Mouse (Mus musculus): ENCODE data around the gene Nlrx1.

The Nlrx1 gene

DNA sequence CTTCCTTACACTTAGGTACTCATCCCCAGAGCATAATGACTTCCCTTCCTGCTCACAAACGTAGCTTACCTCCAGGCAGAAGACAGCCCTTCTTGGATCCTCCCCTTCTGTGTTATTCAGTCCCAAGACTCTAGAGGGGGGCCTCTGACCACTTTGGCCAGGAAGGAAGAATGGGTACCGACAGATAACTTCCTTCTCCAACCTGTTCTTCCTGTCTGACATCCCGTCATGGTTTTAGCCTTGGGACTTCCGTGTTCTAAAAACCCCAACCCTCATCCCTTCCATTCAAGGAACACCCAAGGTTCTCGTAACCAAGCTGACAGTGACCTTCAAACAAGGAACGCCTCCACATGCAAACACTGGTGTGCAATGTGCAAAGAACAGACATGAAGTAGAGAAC, at the start of gene Nlrx1:
TSS of gene Nlrx1 (minus strand) at position 168 of the 400 bp plus-strand sequence.
- in situ Hi-C loops (cut with MboI) = no loop called here

GRCm38 (mm10) chr9:44317452-44317851, 49.1 kb upstream of the Nlrx1 start:
- in situ Hi-C loops (cut with MboI) = no loop called here

GRCm38 (mm10) chr9:44314910-44315309, 46.5 kb upstream of the Nlrx1 start:
- in situ Hi-C loops (cut with MboI) = no loop called here

DNA sequence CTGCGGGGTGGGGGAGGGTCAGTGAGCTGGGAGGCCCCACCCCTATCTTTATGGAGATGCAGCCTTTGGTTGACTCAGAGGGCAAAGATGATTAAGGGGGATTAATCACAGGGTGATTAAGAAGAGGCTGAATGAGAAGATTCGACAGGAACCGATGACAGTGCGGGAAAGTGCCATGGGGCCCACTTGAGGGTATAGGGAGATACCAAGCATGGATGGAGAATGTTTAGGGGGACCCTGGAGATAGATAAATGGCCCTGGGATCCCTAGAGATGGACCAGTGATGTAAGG, 45.8 kb upstream of the Nlrx1 start:
- in situ Hi-C loops (cut with MboI) = no loop called here

- in situ Hi-C loops (cut with MboI) = no loop called here
Measured at GRCm38 (mm10) chr9:44313476-44314256, 45.3 kb upstream of the Nlrx1 start.

DNA sequence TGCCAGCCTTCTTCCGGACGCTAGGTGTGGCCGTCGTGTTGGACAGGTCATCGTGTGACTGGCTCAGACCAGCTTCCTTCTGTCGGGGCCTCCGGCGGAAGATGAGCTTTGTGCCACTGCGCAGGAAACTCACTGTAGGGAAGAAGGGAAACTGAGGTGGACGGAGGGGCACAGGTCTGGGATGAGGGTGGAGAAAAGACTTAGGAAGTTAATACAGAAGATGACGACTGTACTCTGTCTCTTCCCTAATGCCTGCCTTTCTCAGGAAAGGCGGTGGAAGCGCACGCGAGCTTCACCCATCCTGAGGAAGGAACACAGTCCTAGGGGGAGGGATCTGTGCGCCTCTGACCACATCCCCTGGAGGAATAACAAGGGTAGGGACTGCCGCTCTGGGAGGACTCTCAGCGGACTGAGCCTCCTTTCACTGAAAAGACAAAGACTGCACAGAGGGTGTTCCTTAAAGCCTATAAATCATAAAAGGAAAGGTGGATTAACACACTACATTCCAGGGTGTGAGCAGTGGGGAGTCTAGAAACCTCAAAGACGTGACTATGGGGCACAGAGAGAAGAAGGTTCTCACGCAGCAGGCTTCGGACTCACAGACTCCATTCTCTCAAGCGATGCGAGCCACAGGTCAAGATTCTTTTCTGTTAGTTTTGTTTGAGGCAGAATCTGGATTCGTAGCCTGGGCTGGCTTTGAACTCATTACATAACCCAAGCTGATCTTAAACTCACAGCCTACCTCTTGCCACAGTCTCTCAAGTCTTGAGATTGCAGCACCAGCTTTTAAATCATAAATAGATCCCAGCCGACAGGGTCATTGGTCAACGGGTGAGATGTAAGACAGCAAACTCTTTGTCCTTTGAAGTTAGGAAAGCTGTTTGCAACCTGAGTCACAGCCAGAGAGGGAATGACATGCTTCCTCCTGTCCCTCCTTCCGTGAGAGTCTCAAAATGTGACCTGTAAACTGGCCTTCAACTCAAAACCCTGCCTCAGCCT, 43.0 kb upstream of the Nlrx1 start:
- in situ Hi-C loops (cut with MboI) = no loop called here

DNA sequence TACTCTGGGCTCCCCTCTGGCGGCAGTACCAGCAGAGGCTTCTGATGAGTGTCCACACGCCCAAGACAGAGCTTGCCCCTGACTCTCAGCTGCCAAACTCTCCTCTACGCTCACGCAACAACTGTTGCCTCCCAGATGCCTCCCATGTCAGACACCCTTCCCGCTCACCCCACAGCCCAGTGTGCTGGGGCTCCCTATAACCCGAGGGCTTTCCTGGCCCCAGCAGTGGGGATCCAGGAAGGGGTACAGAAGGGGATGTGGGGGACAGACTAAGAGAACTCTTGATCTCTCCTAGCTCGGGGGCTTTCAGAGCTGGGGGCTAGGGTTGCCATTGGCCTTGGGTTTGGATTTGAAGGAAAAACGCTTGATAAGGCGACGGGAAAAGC, 42.3 kb upstream of the Nlrx1 start:
- in situ Hi-C loops (cut with MboI) = no loop called here

DNA sequence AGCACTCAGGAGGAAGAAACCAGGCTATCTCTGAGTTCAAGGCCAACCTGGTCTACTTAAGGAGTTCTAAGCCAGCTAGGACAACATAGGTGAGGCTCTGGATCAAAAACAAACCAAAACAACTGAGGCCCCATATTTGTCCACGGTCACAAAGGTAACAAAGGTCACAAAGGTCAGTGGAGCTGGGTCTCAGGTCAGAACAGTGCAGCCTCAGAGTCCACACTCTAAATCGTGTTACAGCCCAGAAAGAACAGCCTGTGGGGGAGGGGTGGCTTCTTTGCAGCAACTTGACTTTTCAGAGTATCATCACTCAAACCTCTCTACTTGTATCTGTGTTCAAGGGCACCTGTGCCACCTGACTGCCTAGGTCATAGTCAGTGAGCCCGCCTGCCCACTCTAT, 41.4 kb upstream of the Nlrx1 start:
- in situ Hi-C loops (cut with MboI) = no loop called here

- in situ Hi-C loops (cut with MboI) = no loop called here
Measured at GRCm38 (mm10) chr9:44307248-44307647, 38.8 kb upstream of the Nlrx1 start.

DNA sequence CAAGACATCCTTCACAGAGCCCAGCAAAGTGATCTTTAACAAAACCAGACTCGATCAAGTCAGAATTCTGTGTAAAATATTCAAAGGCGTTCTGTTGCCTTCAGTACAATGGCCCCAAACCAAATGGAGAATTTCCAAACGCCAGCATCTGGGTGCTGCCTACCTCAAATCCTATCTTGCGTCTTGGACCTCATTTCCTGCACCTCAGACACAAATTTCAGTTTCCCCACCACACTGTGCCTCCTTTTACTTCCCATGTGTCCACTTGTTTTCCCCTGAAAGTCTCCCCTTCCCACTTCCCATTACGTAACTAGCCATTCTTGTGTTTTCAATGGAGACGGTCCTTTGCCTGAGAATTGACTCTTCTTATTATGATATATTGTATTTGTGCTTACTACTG, 38.1 kb upstream of the Nlrx1 start:
- in situ Hi-C loops (cut with MboI) = no loop called here

DNA sequence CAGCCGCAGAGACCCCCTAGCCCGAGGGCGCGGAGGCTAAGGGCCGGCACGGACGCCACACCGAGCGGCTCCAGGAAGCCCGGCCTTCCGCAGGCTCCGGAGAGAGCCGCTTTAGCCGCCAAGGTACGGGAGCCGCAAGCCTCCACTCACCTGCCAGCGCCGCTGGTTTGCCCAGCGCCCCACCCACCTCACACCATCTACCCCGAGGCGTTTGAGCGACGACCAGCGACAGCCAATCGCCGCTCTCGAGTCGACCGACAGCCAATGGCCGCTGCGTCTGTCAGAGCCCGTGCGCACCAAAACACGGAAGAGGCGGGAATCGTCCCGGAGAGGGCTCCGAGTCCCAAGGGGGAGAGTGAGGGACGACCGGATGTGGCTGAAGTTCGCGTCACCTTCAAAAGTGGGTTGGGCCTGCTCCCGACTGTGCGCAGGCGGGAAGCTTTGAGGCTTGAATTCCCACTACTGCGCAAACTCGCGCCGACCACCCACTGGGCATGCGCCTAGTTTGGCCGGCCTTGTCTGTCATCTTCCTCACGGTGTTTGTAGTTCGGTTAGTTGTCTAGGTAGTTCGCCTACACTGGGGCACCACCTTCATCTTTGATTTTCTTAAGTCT, 37.2 kb upstream of the Nlrx1 start, which contains the start of gene Hinfp:
TSS of gene Hinfp (minus strand) at position 206 of the 614 bp plus-strand sequence.
- in situ Hi-C loops (cut with MboI) = no loop called here

DNA sequence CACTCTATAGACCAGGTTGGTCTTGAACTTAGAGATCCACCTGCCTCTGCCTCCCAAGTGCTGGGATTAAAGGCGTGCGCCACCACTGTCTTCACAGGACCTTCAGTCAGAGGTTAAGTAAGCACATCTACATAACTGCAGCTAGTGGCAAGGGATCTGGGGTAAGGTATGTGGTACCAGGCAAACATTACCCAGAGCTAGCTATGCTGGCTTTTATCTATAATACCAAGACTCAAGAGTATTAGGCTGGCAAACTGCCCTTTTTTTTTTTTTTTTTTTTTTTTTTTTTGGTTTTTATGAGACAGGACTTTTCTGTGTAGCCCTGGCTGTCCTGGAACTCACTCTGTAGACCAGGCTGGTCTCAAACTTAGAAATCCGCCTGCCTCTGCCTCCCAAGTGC, 31.6 kb upstream of the Nlrx1 start:
- in situ Hi-C loops (cut with MboI) = loop anchor here (5.0 kb wide), 1 partner anchor 42 kb away; the partner anchor contains the start of gene Hmbs

GRCm38 (mm10) chr9:44292490-44292889, 24.1 kb upstream of the Nlrx1 start:
- in situ Hi-C loops (cut with MboI) = no loop called here

DNA sequence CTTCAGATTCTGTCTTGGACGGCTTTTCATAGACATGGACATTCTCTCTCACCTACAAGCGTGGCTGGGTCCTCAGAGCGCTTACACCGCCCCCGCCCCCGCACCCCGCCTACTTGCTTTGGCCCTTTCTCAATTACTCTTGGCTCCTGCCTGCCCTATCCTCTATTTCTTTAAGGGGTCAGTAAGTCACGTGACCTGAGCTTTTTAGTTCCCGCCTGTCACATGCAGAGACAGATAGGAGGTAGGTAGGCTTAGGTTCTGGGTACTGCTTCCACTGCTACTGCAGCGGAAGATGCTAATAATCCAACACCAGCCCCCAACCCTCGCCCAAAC, 20.5 kb upstream of the Nlrx1 start:
- in situ Hi-C loops (cut with MboI) = no loop called here

- in situ Hi-C loops (cut with MboI) = no loop called here
Measured at GRCm38 (mm10) chr9:44288076-44288958, 19.9 kb upstream of the Nlrx1 start, which contains the start of gene Abcg4. Abcg4 (minus strand) TSS chr9:44288615.

DNA sequence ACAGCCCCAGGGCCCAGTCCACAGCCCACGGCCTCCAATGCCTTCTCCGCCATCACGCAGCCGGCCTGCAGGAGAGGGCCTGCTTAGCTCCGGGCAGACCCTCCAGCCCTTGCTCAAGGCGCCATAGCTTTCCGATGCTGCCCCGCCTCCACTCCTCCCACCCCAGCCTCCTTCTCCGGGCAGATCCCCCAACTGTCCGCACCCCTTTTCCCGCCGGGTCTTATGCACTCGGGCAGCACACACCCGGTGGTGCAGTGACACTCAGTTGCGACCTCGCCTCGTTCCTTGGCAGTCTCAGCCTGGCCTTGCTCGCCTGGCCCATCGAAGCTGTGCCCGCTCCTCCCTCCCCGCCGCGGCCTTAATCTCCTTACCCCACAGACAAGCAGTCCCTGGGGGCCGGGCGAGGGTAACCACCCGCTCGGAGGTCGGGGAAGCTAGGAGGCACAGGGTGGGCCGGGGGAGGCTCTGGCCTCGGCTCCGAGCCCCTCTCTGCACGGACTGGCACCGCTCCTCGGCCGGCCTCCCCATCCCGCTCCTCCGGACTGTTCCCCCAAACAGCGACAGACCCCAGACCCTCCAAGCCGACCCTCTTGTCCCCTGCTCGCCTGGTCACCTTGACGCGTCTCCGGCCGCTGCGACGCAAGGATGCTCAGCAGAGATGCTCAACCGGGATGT, 19.1 kb upstream of the Nlrx1 start:
- in situ Hi-C loops (cut with MboI) = no loop called here

DNA sequence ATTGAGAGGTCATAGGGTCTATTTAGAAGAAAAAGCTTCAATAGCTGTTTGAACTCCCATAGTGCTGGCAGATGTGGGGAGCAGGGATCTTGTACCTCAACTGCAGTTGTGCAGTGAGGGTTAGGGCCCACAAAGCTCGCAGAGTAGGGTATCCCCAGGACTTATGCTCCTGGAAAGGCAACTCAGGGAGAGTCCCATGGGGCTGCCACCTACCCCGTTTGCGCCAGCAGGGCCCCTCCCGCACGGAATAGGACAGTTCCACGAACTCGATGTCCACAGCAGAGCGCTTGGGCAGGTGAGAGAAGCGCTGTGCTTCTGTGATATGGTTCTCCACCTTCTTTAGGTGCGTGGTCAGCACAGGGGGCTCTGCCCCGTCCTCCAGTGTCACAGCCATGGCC, 18.6 kb upstream of the Nlrx1 start:
- in situ Hi-C loops (cut with MboI) = no loop called here

DNA sequence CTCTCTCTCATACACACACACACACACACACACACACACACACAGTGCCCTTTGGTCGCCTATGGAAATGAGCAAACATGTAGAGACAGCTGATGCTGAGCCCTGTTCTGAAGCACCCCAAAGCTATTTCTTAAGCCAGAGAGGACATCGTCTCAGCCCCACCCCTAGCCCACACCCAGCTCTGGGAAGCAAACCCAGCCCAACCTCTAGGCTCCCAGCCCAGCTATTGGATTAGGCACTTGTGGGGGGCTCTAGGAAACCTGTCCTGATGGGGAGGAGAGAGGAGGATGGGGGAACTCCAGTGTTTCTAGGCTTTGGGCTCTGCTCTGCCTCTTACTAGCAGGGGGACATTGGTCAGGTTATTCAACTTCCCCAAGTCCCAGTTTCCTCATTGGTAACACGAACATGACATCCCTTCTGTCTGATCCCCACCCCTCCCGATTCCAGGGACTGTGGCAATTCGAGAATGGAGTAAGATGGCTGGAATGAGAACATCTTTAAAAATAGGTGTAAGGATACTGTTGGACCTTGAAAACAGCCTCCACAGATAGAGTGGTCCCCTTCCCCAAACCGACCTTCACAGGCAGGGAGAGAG, 18.0 kb upstream of the Nlrx1 start:
- in situ Hi-C loops (cut with MboI) = no loop called here

DNA sequence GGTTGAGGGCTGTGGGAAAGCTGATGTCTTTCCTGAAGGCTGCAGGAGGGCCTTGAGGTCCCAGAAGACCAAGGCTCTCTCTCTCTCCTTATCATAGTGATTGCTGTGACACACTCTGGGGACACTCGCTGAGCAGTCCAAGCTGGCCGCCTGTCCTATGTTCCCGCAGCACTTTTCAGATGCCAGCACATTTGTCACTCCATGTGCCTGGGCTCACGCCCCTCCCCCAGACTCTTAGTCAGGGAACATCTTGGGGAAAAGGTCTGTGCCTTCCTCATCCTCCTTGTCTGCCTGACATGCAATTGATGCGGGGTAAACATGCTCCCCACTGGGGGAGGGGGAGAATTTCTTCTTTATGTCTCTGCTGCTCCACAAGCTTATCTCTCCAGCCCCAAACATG, 14.8 kb upstream of the Nlrx1 start:
- in situ Hi-C loops (cut with MboI) = no loop called here

DNA sequence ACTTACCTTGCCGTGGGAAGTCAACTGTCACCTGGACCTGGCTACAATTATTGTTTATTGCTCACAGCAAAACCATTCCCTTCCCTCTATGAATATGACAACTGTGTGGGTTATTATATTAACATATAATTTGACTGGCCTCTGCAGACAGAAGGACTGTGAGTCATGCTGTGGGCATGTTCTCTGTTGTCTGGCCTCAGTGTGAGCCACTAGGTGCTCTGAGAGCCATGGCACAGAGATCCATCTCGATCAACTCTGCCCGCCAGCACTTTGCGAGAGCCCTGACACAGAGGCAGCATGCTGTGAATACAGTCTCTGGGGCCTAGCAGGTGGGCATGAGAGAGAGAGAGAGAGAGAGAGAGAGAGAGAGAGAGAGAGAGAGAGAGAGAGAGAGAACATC, 1.6 kb upstream of the Nlrx1 start:
- in situ Hi-C loops (cut with MboI) = loop anchor here (5.0 kb wide), 1 partner anchor 143 kb away; no protein-coding TSS in a partner anchor

DNA sequence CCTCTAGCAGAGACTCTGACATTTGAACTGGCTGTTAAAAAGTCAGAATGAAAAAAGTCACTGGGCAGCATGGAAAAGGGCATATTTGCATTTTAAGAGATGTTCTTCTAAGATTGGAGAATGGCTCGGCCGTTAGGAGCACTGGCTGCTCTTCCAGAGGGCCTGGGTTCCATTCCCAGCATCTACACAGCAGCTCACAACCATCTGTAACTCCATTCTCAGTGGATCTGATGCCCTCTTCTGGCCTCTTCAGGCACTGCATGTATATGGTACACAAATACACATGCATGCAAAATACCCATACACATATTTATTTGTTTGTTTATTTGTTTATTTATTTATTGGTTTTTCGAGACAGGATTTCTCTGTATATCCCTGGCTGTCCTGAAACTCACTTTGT, 678 bp upstream of the Nlrx1 start:
- in situ Hi-C loops (cut with MboI) = no loop called here

All from mature B cell (primary cell).